Mouse (Mus musculus) liver, adult 2 months (tissue): ENCODE measurements around the gene Kctd13.

ENCODE experiments used
- CTCF ChIP-seq: fragments of 200-500 bp; IDR thresholded peaks from 2 replicates; pipeline ENCODE4 v1.5.1; 2011; ENCODE audit warnings: low read depth, low read length, control low read depth
- POLR2A ChIP-seq: fragments of 200-500 bp; IDR thresholded peaks from 2 replicates; pipeline ENCODE4 v1.6.1; 2011; ENCODE audit warnings: low read length, control low read depth; ENCODE audit not compliant: insufficient read depth; ENCODE audit errors: extremely low read depth

- TF ChIP-seq CTCF, result no peak
- no peak for TF ChIP-seq POLR2A
Observed at GRCm38 (mm10) chr7:126976878-126977459, 48.3 kb downstream of the Kctd13 start.
